Mouse (Mus musculus) retina, adult 2 months (tissue): ENCODE measurements around the gene Ncmap.
"Not testable (repeated sequence)": the region's sequence is repeated elsewhere in the genome, so short reads cannot be mapped to it uniquely, and the experiment has no call there.

ENCODE experiments used
- DNase-seq: peaks from one replicate; pipeline ENCODE4 v3.0.0-alpha.2; 2012; ENCODE audit warnings: low read depth, low spot score

Gene Ncmap

GRCm38 (mm10) chr4:135401881-135402280 lies 3.9 kb upstream of the Ncmap start:
- no peak for DNase-seq

- no peak for DNase-seq
These were observed 476 bp downstream of the Ncmap start for GRCm38 (mm10) chr4:135397551-135397950.

GRCm38 (mm10) chr4:135396303-135396702 lies 1.7 kb downstream of the Ncmap start:
- DNase-seq: no peak

GRCm38 (mm10) chr4:135395375-135395774 lies 2.7 kb downstream of the Ncmap start:
- no peak for DNase-seq

GRCm38 (mm10) chr4:135394666-135395065 lies 3.4 kb downstream of the Ncmap start:
- no peak for DNase-seq

GRCm38 (mm10) chr4:135393381-135393780 lies 4.6 kb downstream of the Ncmap start:
- no peak for DNase-seq

GRCm38 (mm10) chr4:135392801-135393200 lies 5.2 kb downstream of the Ncmap start:
- DNase-seq: no peak

GRCm38 (mm10) chr4:135391014-135391413 lies 7.0 kb downstream of the Ncmap start:
- DNase-seq: no peak

- no peak for DNase-seq
These were observed 12.4 kb downstream of the Ncmap start for GRCm38 (mm10) chr4:135385614-135386013.

- peak; percentile 56 for DNase-seq
These were observed 15.7 kb downstream of the Ncmap start for GRCm38 (mm10) chr4:135382316-135382715.

- DNase-seq: no peak
These were observed 16.7 kb downstream of the Ncmap start for GRCm38 (mm10) chr4:135381355-135381754.

- DNase-seq: no peak
These were observed 20.8 kb downstream of the Ncmap start for GRCm38 (mm10) chr4:135377241-135377640.

- no peak for DNase-seq
These were observed 22.6 kb downstream of the Ncmap start for GRCm38 (mm10) chr4:135375444-135375843.

- no peak for DNase-seq
These were observed 24.7 kb downstream of the Ncmap start for GRCm38 (mm10) chr4:135373299-135373698.

GRCm38 (mm10) chr4:135370372-135370771 lies 27.7 kb downstream of the Ncmap start:
- no peak for DNase-seq

- no peak for DNase-seq
These were observed 35.2 kb downstream of the Ncmap start for GRCm38 (mm10) chr4:135362828-135363227.

GRCm38 (mm10) chr4:135361722-135362121 lies 36.3 kb downstream of the Ncmap start:
- DNase-seq: no peak

GRCm38 (mm10) chr4:135358736-135359135 lies 39.3 kb downstream of the Ncmap start:
- peak; percentile 37 for DNase-seq

GRCm38 (mm10) chr4:135357221-135357920 lies 40.7 kb downstream of the Ncmap start:
- no peak for DNase-seq

- DNase-seq: no peak
These were observed 42.0 kb downstream of the Ncmap start for GRCm38 (mm10) chr4:135355886-135356550.

- not testable (repeated sequence) for DNase-seq
These were observed 43.3 kb downstream of the Ncmap start for GRCm38 (mm10) chr4:135354751-135355150.

GRCm38 (mm10) chr4:135353794-135354450 lies 44.1 kb downstream of the Ncmap start:
- no peak for DNase-seq
